Mouse (Mus musculus) gastrocnemius, postnatal 36 days (tissue): ENCODE data around the gene Lrrn1. TPM values are rescaled to one million over a fixed set of nuclear protein-coding genes. Genes with fewer than 3 reads are reported as not detected.

Experiments
- DNase-seq, 2 experiments: peaks; one replicate each; pipeline ENCODE4 v3.0.0; 2022
- intact Hi-C: fragments of 180-260 bp; cut with DNase I; formaldehyde crosslinking; loops from one replicate; pipeline ENCODE4 v1.15.1; 2025
- total RNA-seq, 2 experiments: library from RNA; stranded (reverse); gene quantifications; 2 replicates each; pipeline ENCODE4 v1.2.3; 2021

The Lrrn1 gene
- total RNA-seq, 2 experiments from 2014 or later = 6.1 to 7.3 TPM

- no peak for DNase-seq
- intact Hi-C loops = no loop called here
These were observed 45.8 kb downstream of the Lrrn1 start for GRCm38 (mm10) chr6:107575405-107575804.

- intact Hi-C loops = no loop called here
These were observed 47.7 kb downstream of the Lrrn1 start for GRCm38 (mm10) chr6:107577309-107577708.

GRCm38 (mm10) chr6:107583759-107584383 is 54.3 kb downstream of the Lrrn1 start:
- intact Hi-C loops = no loop called here

More at GRCm38 (mm10) chr6:107577309-107577708, 47.7 kb downstream of the Lrrn1 start:
- no peak for DNase-seq

GRCm38 (mm10) chr6:107605151-107605550 is 75.6 kb downstream of the Lrrn1 start:
- no peak for DNase-seq
- intact Hi-C loops = no loop called here

More at GRCm38 (mm10) chr6:107583759-107584383, 54.3 kb downstream of the Lrrn1 start:
- DNase-seq = no peak

GRCm38 (mm10) chr6:107614288-107614687 is 84.7 kb downstream of the Lrrn1 start:
- intact Hi-C loops = no loop called here
- DNase-seq = no peak
